Mouse (Mus musculus) MEL (cell line): ENCODE data around the gene Rpl9-ps6.
A peak's percentile ranks its signal among the peaks of the same experiment; 100 is the strongest.

Experiments
- CHD1 ChIP-seq: IDR thresholded peaks from 2 replicates; pipeline ENCODE4 v1.6.1; 2012; ENCODE audit warnings: low read depth, mild to moderate bottlenecking, inconsistent platforms, low read length, improper control_type of control experiment
- CTCF ChIP-seq, 3 experiments: IDR thresholded peaks in 2 of 3; conservative IDR thresholded peaks in 1 of 3; 2 replicates each; pipeline ENCODE4 v1.5.1; 2011 to 2012; ENCODE audit warnings: low read length in 3 of 3, low read depth in 2 of 3, mild to moderate bottlenecking in 2 of 3, improper control_type of control experiment in 1 of 3, inconsistent platforms in 1 of 3, mixed read lengths in 1 of 3, moderate library complexity in 1 of 3; ENCODE audit not compliant: control insufficient read depth in 1 of 3, insufficient read depth in 1 of 3, poor library complexity in 1 of 3, severe bottlenecking in 1 of 3
- ELF1 ChIP-seq: IDR thresholded peaks from 2 replicates; pipeline ENCODE4 v1.6.1; 2014; ENCODE audit warnings: low read depth, mild to moderate bottlenecking, inconsistent platforms, low read length, improper control_type of control experiment, moderate library complexity
- GATA1 ChIP-seq: IDR thresholded peaks from 2 replicates; pipeline ENCODE4 v1.6.1; 2011; ENCODE audit warnings: low read depth, low read length, improper control_type of control experiment
- KAT2A ChIP-seq: conservative IDR thresholded peaks from 2 replicates; pipeline ENCODE4 v1.6.1; 2012; ENCODE audit warnings: low read depth, low read length, improper control_type of control experiment, inconsistent platforms
- MXI1 ChIP-seq: IDR thresholded peaks from 2 replicates; pipeline ENCODE4 v1.6.1; 2011; ENCODE audit warnings: mild to moderate bottlenecking, low read depth, low read length, improper control_type of control experiment
- POLR2A ChIP-seq, 2 experiments: IDR thresholded peaks; 2 replicates each; pipeline ENCODE4 v1.6.1; 2011 to 2012; ENCODE audit warnings: low read length in 2 of 2, mild to moderate bottlenecking in 2 of 2, control low read depth in 1 of 2, improper control_type of control experiment in 1 of 2, low read depth in 1 of 2, moderate library complexity in 1 of 2; ENCODE audit not compliant: control insufficient read depth in 1 of 2, insufficient read depth in 1 of 2, poor library complexity in 1 of 2
- RAD21 ChIP-seq: IDR thresholded peaks from 2 replicates; pipeline ENCODE4 v1.6.1; 2011; ENCODE audit warnings: mild to moderate bottlenecking, low read depth, low read length, improper control_type of control experiment
- RCOR1 ChIP-seq: IDR thresholded peaks from 2 replicates; pipeline ENCODE4 v1.6.1; 2012; ENCODE audit warnings: low read depth, mild to moderate bottlenecking, inconsistent platforms, low read length, improper control_type of control experiment
- USF1 ChIP-seq: IDR thresholded peaks from 2 replicates; pipeline ENCODE4 v1.6.1; 2014; ENCODE audit warnings: low read depth, mild to moderate bottlenecking, inconsistent platforms, low read length, improper control_type of control experiment, moderate library complexity
- USF2 ChIP-seq, 2 experiments: IDR thresholded peaks; 2 replicates each; pipeline ENCODE4 v1.6.1; 2011 to 2012; ENCODE audit warnings: improper control_type of control experiment in 2 of 2, low read length in 2 of 2, borderline replicate concordance in 1 of 2, inconsistent platforms in 1 of 2, low read depth in 1 of 2, mild to moderate bottlenecking in 1 of 2; ENCODE audit not compliant: insufficient read depth in 1 of 2
- ZC3H11A ChIP-seq: IDR thresholded peaks from 2 replicates; pipeline ENCODE4 v1.6.1; 2012; ENCODE audit warnings: low read depth, mild to moderate bottlenecking, inconsistent platforms, low read length, improper control_type of control experiment
- ZMIZ1 ChIP-seq: IDR thresholded peaks from 2 replicates; pipeline ENCODE4 v1.6.1; 2012; ENCODE audit warnings: low read depth, mild to moderate bottlenecking, inconsistent platforms, low read length, improper control_type of control experiment, moderate library complexity
- ZNF384 ChIP-seq: IDR thresholded peaks from 2 replicates; pipeline ENCODE4 v1.6.1; 2012; ENCODE audit warnings: low read depth, mild to moderate bottlenecking, inconsistent platforms, low read length, improper control_type of control experiment

GRCm38 (mm10) chr19:32512518-32512917 is 46.1 kb upstream of the Rpl9-ps6 start:
- TF ChIP-seq KAT2A (no peak), CHD1 (no peak), RAD21 (peak; percentile 39), POLR2A (IDR thresholded peaks at IDR 0.05; ENCODE audit: control insufficient read depth in 1 of 2, insufficient read depth in 1 of 2, low read depth in 1 of 2, low read length in 2 of 2, poor library complexity in 1 of 2) (no peak; a peak in 1 of 4 replicates), CTCF (IDR thresholded peaks at IDR 0.05 in 2 of 3, conservative IDR thresholded peaks at IDR 0.05 in 1 of 3; ENCODE audit: control insufficient read depth in 1 of 3, insufficient read depth in 1 of 3, low read depth in 2 of 3, low read length in 3 of 3, poor library complexity in 1 of 3, severe bottlenecking in 1 of 3) (peak; percentile 57 to 63 (median 59)), ELF1 (no peak), USF2 (IDR thresholded peaks at IDR 0.05; ENCODE audit: borderline replicate concordance in 1 of 2, insufficient read depth in 1 of 2, low read depth in 1 of 2, low read length in 2 of 2) (no peak), GATA1 (no peak), ZNF384 (no peak), ZC3H11A (no peak), ZMIZ1 (no peak), MXI1 (no peak), USF1 (no peak), RCOR1 (no peak)
